Mouse (Mus musculus) right cerebral cortex, postnatal 36 days (tissue): Measurements from ENCODE around the gene Zbtb20.

Source experiments
- DNase-seq, 2 experiments: peaks; one replicate each; pipeline ENCODE4 v3.0.0; 2022; ENCODE audit warnings: low spot score in 2 of 2, mixed read lengths in 1 of 2

The Zbtb20 gene

GRCm38 (mm10) chr16:43482125-43482524, 606.4 kb downstream of the Zbtb20 start:
- DNase-seq: no peak

- no peak for DNase-seq
Measured at GRCm38 (mm10) chr16:43482738-43483137, 607.1 kb downstream of the Zbtb20 start.

- no peak for DNase-seq
Measured at GRCm38 (mm10) chr16:43484400-43484799, 608.7 kb downstream of the Zbtb20 start.

GRCm38 (mm10) chr16:43489362-43489761, 613.7 kb downstream of the Zbtb20 start:
- DNase-seq: no peak

GRCm38 (mm10) chr16:43489984-43490383, 614.3 kb downstream of the Zbtb20 start:
- no peak for DNase-seq

- no peak for DNase-seq
Measured at GRCm38 (mm10) chr16:43492863-43493262, 617.2 kb downstream of the Zbtb20 start.

- no peak for DNase-seq
Measured at GRCm38 (mm10) chr16:43493596-43494385, 618.1 kb downstream of the Zbtb20 start.

GRCm38 (mm10) chr16:43495175-43495818, 619.6 kb downstream of the Zbtb20 start:
- no peak for DNase-seq

GRCm38 (mm10) chr16:43497093-43497492, 621.4 kb downstream of the Zbtb20 start:
- no peak for DNase-seq

GRCm38 (mm10) chr16:43500132-43500853, 624.6 kb downstream of the Zbtb20 start:
- DNase-seq: no peak

GRCm38 (mm10) chr16:43501284-43501683, 625.6 kb downstream of the Zbtb20 start:
- no peak for DNase-seq

- DNase-seq: no peak
Measured at GRCm38 (mm10) chr16:43502339-43503009, 626.8 kb downstream of the Zbtb20 start.

- DNase-seq: no peak
Measured at GRCm38 (mm10) chr16:43503010-43503635, 627.4 kb downstream of the Zbtb20 start.

- DNase-seq: no peak
Measured at GRCm38 (mm10) chr16:43503636-43504010, 627.9 kb downstream of the Zbtb20 start.

GRCm38 (mm10) chr16:43504151-43504550, 628.5 kb downstream of the Zbtb20 start:
- no peak for DNase-seq

- no peak for DNase-seq
Measured at GRCm38 (mm10) chr16:43504556-43504955, 628.9 kb downstream of the Zbtb20 start.

GRCm38 (mm10) chr16:43505314-43505950, 629.8 kb downstream of the Zbtb20 start:
- DNase-seq: no peak

GRCm38 (mm10) chr16:43506189-43506751, 630.6 kb downstream of the Zbtb20 start:
- no peak for DNase-seq

GRCm38 (mm10) chr16:43506771-43507405, 631.2 kb downstream of the Zbtb20 start:
- no peak for DNase-seq
